Mouse (Mus musculus): ENCODE measurements around the gene Fndc9.

- TF ChIP-seq POLR2A (IDR thresholded peaks at IDR 0.05; ENCODE audit: insufficient read depth, low read depth, low read length), result no peak
- TF ChIP-seq CTCF (IDR thresholded peaks at IDR 0.05), result no peak
Measured at GRCm38 (mm10) chr11:46241150-46241673, 5.9 kb downstream of the Fndc9 start.
